Mouse (Mus musculus): ENCODE measurements around the gene Cobl.

Cobl gene

DNA sequence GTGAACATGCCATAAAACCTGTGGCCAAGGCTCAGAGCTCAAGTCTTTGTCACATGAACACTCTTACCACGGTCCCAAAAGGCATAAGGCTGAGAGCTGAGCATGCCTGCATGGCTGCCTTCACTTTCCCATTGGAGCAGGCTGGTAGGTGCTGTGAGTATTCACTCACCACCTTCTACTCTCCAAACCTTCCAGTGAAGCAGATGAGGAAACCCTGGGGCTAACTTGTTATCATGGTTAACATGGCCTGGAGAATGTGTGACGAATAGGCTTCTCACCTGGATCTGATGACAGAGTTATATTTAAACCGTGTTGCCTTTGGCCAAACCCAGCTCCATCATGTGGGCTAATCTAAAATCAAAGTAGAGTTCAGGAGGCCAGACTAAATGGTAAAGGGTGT is 237.4 kb downstream of the Cobl start:
- no peak for DNase-seq (ENCODE audit: low spot score in 2 of 2)

- DNase-seq (ENCODE audit: low spot score in 2 of 2), result no peak
Measured at GRCm38 (mm10) chr11:12219594-12220530, 244.9 kb downstream of the Cobl start.

GRCm38 (mm10) chr11:12216897-12217296 is 247.9 kb downstream of the Cobl start:
- DNase-seq (ENCODE audit: low spot score in 2 of 2), result no peak

GRCm38 (mm10) chr11:12215582-12215981 is 249.2 kb downstream of the Cobl start:
- no peak for DNase-seq (ENCODE audit: low spot score in 2 of 2)

DNA sequence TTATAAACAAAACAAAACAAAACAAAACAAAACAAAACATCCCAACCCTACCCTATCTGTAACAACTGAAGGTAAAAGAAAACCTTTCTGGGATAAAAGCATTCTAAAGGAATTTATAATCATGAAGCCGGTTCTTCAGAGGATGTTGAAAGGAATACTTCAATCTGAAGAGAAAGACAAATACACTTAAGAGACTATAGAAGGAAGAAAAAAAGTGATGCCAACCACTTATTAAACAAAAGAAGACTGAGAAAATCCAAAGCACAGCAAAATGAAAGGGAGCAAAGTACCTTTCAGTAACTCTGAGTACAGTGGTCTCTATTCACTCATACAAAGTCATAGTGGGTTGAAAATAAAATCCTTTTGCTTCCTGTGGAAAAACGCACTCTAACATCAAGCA is 256.2 kb downstream of the Cobl start:
- no peak for DNase-seq (ENCODE audit: low spot score in 2 of 2)

GRCm38 (mm10) chr11:12205201-12206161 is 259.3 kb downstream of the Cobl start:
- no peak for DNase-seq (ENCODE audit: low spot score in 2 of 2)

DNA sequence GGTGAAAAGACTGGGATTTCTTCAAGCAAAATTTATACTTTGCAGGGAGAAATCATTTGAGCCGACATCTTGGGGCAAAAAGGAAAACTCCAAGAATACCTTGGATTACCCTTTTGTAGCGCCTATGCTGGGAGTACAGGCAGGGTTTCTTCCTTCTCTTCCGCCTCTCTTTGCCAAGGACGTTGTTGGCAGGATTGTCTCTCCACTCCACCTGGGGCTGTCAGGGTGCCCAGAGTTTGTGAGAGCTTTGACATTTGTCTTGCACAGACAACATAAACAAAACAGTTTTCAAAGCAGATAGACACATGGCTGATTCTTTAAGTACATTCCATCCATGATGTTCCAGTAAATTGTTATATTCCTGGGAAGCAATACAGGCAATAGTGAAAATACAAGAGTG is 265.3 kb downstream of the Cobl start:
- no peak for DNase-seq (ENCODE audit: low spot score in 2 of 2)

GRCm38 (mm10) chr11:12198700-12199349 is 265.9 kb downstream of the Cobl start:
- peak in 1 of 2 experiments; percentile 24 for DNase-seq (ENCODE audit: low spot score in 2 of 2)

- DNase-seq (ENCODE audit: low spot score in 2 of 2), result no peak
Measured at GRCm38 (mm10) chr11:12198017-12198416, 266.7 kb downstream of the Cobl start.

GRCm38 (mm10) chr11:12197542-12197941 is 267.2 kb downstream of the Cobl start:
- no peak for DNase-seq (ENCODE audit: low spot score in 2 of 2)

DNA sequence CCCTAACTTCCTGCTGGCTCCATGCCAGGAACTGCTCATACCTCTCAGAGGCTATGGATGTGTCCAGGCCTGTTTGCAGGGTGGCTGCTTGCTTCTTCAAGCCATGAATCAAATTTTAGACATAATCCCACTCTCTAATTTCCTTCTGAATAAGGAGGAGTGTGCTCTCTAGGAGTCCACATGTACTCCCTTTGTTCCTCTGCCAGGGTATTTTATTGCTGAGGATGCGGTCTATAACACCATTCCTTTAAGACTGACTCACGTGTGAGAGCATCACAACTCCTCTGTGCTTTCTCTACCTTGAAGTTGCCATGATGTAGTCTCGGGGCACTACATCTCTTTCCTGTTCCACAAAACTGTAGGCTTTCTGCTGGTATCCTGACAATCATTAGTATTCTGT is 269.4 kb downstream of the Cobl start:
- DNase-seq (ENCODE audit: low spot score in 2 of 2), result no peak

- DNase-seq (ENCODE audit: low spot score in 2 of 2), result no peak
Measured at GRCm38 (mm10) chr11:12193369-12193768, 271.4 kb downstream of the Cobl start.

GRCm38 (mm10) chr11:12191386-12191785 is 273.4 kb downstream of the Cobl start:
- DNase-seq (ENCODE audit: low spot score in 2 of 2), result no peak

DNA sequence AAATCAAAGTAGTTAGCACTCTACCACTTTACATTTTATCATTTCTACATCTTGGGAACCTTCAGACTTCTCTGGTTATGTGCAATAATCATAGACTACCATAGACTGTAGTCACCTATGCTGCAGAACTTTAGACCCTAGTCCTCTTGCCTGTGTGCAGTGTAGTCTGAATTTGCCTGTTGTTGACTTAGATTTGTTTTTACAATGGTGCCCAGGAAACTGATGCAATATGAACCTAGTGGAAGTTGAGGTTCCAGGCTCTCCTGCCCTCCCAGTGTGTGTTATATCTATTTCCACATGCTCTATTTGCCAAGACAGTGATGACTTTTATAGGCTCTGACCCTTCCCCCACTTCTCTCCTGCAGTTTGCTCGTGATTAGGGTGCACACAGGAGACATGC is 274.3 kb downstream of the Cobl start:
- DNase-seq (ENCODE audit: low spot score in 2 of 2), result no peak
